In genomic region chr1:135175176-135175575, GRCm38 (mm10) we compare ENCODE assay signal across 29 mouse cellular contexts. TPM values are rescaled to one million over a fixed set of nuclear protein-coding genes. Genes with fewer than 3 reads are reported as not detected.
DNase-seq lines count a peak whose midpoint lies in the region; ATAC-seq and TF ChIP-seq lines count a peak whose summit lies in the region.
"Had no signal": no experiment of that assay in that cellular context is flagged by ENCODE, and none has a peak within 500 bp of the region (broad histone marks: within the 10 kb centered on the region; RNA-seq: fewer than 3 reads in every experiment).

No protein-coding gene starts in this region.

- H3K36me3 ChIP-seq in intestine, embryonic 16.5 days (ENCODE audit: control insufficient read depth, insufficient read depth, low read length) = no peaks in the 10 kb centered on the region
- no peaks in the 10 kb centered on the region for H3K36me3 ChIP-seq in intestine, embryonic 15.5 days
- H3K36me3 ChIP-seq in kidney, embryonic 15.5 days = no peaks in the 10 kb centered on the region
- no peaks in the 10 kb centered on the region for H3K36me3 ChIP-seq in CH12.LX (replicated peaks in 1 of 2; ENCODE audit: control insufficient read depth in 1 of 2, insufficient read depth in 1 of 2, low read length in 1 of 2)
- no peaks in the 10 kb centered on the region for H3K36me3 ChIP-seq in intestine, postnatal 0 days (ENCODE audit: control insufficient read depth, insufficient read depth)
- H3K36me3 ChIP-seq in heart, embryonic 12.5 days = no peaks in the 10 kb centered on the region
- H3K36me3 ChIP-seq: embryonic facial prominence, embryonic 12.5 days; embryonic facial prominence, embryonic 15.5 days; heart, embryonic 15.5 days had no signal

- H3K9me3 ChIP-seq in intestine, embryonic 16.5 days (ENCODE audit: control insufficient read depth, low read length) = 0 out of 2 replicates have a peak, but pooled peaks cover 4% of the 10 kb centered on the region
- no peaks in the 10 kb centered on the region for H3K9me3 ChIP-seq in intestine, embryonic 15.5 days
- no peaks in the 10 kb centered on the region for H3K9me3 ChIP-seq in kidney, embryonic 15.5 days (replicated peaks)
- H3K9me3 ChIP-seq in CH12.LX (replicated peaks; ENCODE audit: low read length) = no peaks in the 10 kb centered on the region
- no peaks in the 10 kb centered on the region for H3K9me3 ChIP-seq in intestine, postnatal 0 days (ENCODE audit: control insufficient read depth)
- no peaks in the 10 kb centered on the region for H3K9me3 ChIP-seq in heart, embryonic 12.5 days (replicated peaks)
- H3K9me3 ChIP-seq: embryonic facial prominence, embryonic 12.5 days; embryonic facial prominence, embryonic 15.5 days; heart, embryonic 15.5 days had no signal

- peaks cover 14% of the 10 kb centered on the region for H3K4me1 ChIP-seq in intestine, embryonic 16.5 days (ENCODE audit: control insufficient read depth, insufficient read depth, low read length)
- H3K4me1 ChIP-seq in intestine, embryonic 15.5 days (replicated peaks) = peaks cover 2% of the 10 kb centered on the region; the same call in 1 of the 2 replicates
- H3K4me1 ChIP-seq in kidney, embryonic 15.5 days = no peaks in the 10 kb centered on the region
- peaks cover 28 to 65% of the 10 kb centered on the region in 2 experiments for H3K4me1 ChIP-seq in CH12.LX (ENCODE audit: control insufficient read depth in 1 of 2, insufficient read depth in 2 of 2)
- peaks cover 9% of the 10 kb centered on the region for H3K4me1 ChIP-seq in intestine, postnatal 0 days (replicated peaks; ENCODE audit: control insufficient read depth, insufficient read depth, low read length)
- H3K4me1 ChIP-seq in heart, embryonic 12.5 days (replicated peaks) = peaks cover 4% of the 10 kb centered on the region
- H3K4me1 ChIP-seq: embryonic facial prominence, embryonic 12.5 days; embryonic facial prominence, embryonic 15.5 days had no signal

- no peak overlapping the region for H3K4me2 ChIP-seq in intestine, embryonic 16.5 days (ENCODE audit: low read depth, low read length)
- no peak overlapping the region for H3K4me2 ChIP-seq in intestine, embryonic 15.5 days (replicated peaks)
- no peak overlapping the region for H3K4me2 ChIP-seq in kidney, embryonic 15.5 days
- H3K4me2 ChIP-seq in CH12.LX (ENCODE audit: insufficient read depth, low read depth, poor library complexity, severe bottlenecking) = no peak overlapping the region
- H3K4me2 ChIP-seq in intestine, postnatal 0 days (replicated peaks; ENCODE audit: low read depth) = no peak overlapping the region
- H3K4me2 ChIP-seq in heart, embryonic 12.5 days = no peak overlapping the region
- H3K4me2 ChIP-seq: embryonic facial prominence, embryonic 12.5 days; embryonic facial prominence, embryonic 15.5 days; heart, embryonic 11.5 days; heart, embryonic 15.5 days; hindbrain, embryonic 14.5 days had no signal

- H3K4me3 ChIP-seq in intestine, embryonic 16.5 days (ENCODE audit: low read length) = no peak overlapping the region
- no peak overlapping the region for H3K4me3 ChIP-seq in intestine, embryonic 15.5 days (replicated peaks)
- H3K4me3 ChIP-seq in kidney, embryonic 15.5 days (replicated peaks) = no peak overlapping the region
- H3K4me3 ChIP-seq in CH12.LX (replicated peaks in 1 of 3; ENCODE audit: low read depth in 2 of 3, low read length in 2 of 3, poor library complexity in 1 of 3) = no peak overlapping the region
- H3K4me3 ChIP-seq in intestine, postnatal 0 days (ENCODE audit: low read depth, low read length) = no peak overlapping the region
- no peak overlapping the region for H3K4me3 ChIP-seq in heart, embryonic 12.5 days
- H3K4me3 ChIP-seq: embryonic facial prominence, embryonic 12.5 days; embryonic facial prominence, embryonic 15.5 days; gastrocnemius, adult 2 months; heart, embryonic 15.5 days had no signal

- H3K79me2 ChIP-seq in CH12.LX (replicated peaks; ENCODE audit: control insufficient read depth, extremely low read depth, insufficient read depth, poor library complexity, severe bottlenecking) = no peaks in the 10 kb centered on the region

- ATAC-seq in intestine, embryonic 16.5 days = no peak
- ATAC-seq in intestine, embryonic 15.5 days = no peak
- ATAC-seq in kidney, embryonic 15.5 days (replicated peaks; ENCODE audit: low FRiP score) = no peak
- ATAC-seq in intestine, postnatal 0 days = no peak
- ATAC-seq in heart, embryonic 12.5 days (ENCODE audit: insufficient number of reproducible peaks, low FRiP score) = no peak
- ATAC-seq: forebrain, embryonic 14.5 days; forebrain, postnatal 0 days; hindbrain, postnatal 0 days had no signal

- peak; percentile 44 to 61 for DNase-seq in kidney, postnatal 25 days
- DNase-seq in CH12.LX (ENCODE audit: extremely low read depth) = no peak
- DNase-seq in heart, postnatal 14 days = no peak
- DNase-seq: adrenal gland, postnatal 10 days; cerebellum, adult 11 months; cerebellum, adult 2 months; cerebellum, adult 9-11 months; cerebellum, postnatal 25 days; forebrain, postnatal 0 days; gastrocnemius, adult 2 months; gastrocnemius, postnatal 14 days; heart, adult 11 months; heart, postnatal 10 days; heart, postnatal 4 days had no signal

- TF ChIP-seq CTCF in CH12.LX (conservative IDR thresholded peaks at IDR 0.05 in 1 of 2, IDR thresholded peaks at IDR 0.05 in 1 of 2; ENCODE audit: low read depth in 2 of 2, low read length in 2 of 2) = no peak
- no peak for TF ChIP-seq CTCF in intestine, postnatal 0 days (IDR thresholded peaks at IDR 0.05; ENCODE audit: low read depth)

- H3K9ac ChIP-seq in intestine, embryonic 16.5 days (ENCODE audit: low read depth, low read length) = no peak overlapping the region
- no peak overlapping the region for H3K9ac ChIP-seq in intestine, embryonic 15.5 days
- no peak overlapping the region for H3K9ac ChIP-seq in kidney, embryonic 15.5 days
- H3K9ac ChIP-seq in CH12.LX (ENCODE audit: insufficient read depth, low read depth) = no peak overlapping the region
- H3K9ac ChIP-seq in intestine, postnatal 0 days (ENCODE audit: low read depth, low read length) = no peak overlapping the region
- H3K9ac ChIP-seq in heart, embryonic 12.5 days = no peak overlapping the region
- H3K9ac ChIP-seq: embryonic facial prominence, embryonic 12.5 days; embryonic facial prominence, embryonic 15.5 days; forebrain, postnatal 0 days; heart, embryonic 15.5 days; hindbrain, embryonic 14.5 days had no signal

- TF ChIP-seq POLR2A in CH12.LX (IDR thresholded peaks at IDR 0.05; ENCODE audit: low read depth, low read length) = no peak

- peak overlapping the region; percentile 52; the same call in 1 of the 2 replicates for H3K27ac ChIP-seq in intestine, embryonic 16.5 days (ENCODE audit: low read length)
- H3K27ac ChIP-seq in intestine, embryonic 15.5 days = no peak overlapping the region
- no peak overlapping the region for H3K27ac ChIP-seq in kidney, embryonic 15.5 days
- no peak overlapping the region for H3K27ac ChIP-seq in CH12.LX (ENCODE audit: insufficient read depth, low read depth)
- peak overlapping the region; percentile 54 for H3K27ac ChIP-seq in intestine, postnatal 0 days (ENCODE audit: low read depth, low read length)
- no peak overlapping the region for H3K27ac ChIP-seq in heart, embryonic 12.5 days (ENCODE audit: poor library complexity, severe bottlenecking)
- H3K27ac ChIP-seq: embryonic facial prominence, embryonic 12.5 days; embryonic facial prominence, embryonic 15.5 days; gastrocnemius, adult 2 months; heart, embryonic 15.5 days; hindbrain, embryonic 14.5 days; hindbrain, postnatal 0 days had no signal

- H3K27me3 ChIP-seq in intestine, embryonic 16.5 days (replicated peaks; ENCODE audit: control insufficient read depth, insufficient read depth, low read length) = no peaks in the 10 kb centered on the region
- H3K27me3 ChIP-seq in intestine, embryonic 15.5 days (replicated peaks) = no peaks in the 10 kb centered on the region
- H3K27me3 ChIP-seq in kidney, embryonic 15.5 days = no peaks in the 10 kb centered on the region
- no peaks in the 10 kb centered on the region for H3K27me3 ChIP-seq in CH12.LX (replicated peaks)
- H3K27me3 ChIP-seq in intestine, postnatal 0 days (replicated peaks; ENCODE audit: control insufficient read depth, insufficient read depth, low read length) = no peaks in the 10 kb centered on the region
- peaks cover 48% of the 10 kb centered on the region for H3K27me3 ChIP-seq in heart, embryonic 12.5 days (replicated peaks)
- H3K27me3 ChIP-seq: embryonic facial prominence, embryonic 12.5 days; embryonic facial prominence, embryonic 15.5 days had no signal

- no peak for TF ChIP-seq EP300 in CH12.LX (IDR thresholded peaks at IDR 0.05; ENCODE audit: low read length)

- WGBS in intestine, embryonic 16.5 days = 76% methylated on average over 3 of the region's 3 CpGs
- WGBS in intestine, embryonic 15.5 days = 72% methylated on average over 3 of the region's 3 CpGs
- 80% methylated on average over 3 of the region's 3 CpGs for WGBS in kidney, embryonic 15.5 days
- 57% methylated on average over 3 of the region's 3 CpGs for WGBS in intestine, postnatal 0 days
- WGBS in heart, embryonic 12.5 days = 75% methylated on average over 3 of the region's 3 CpGs

- no peak for TF ChIP-seq RAD21 in CH12.LX (IDR thresholded peaks at IDR 0.05; ENCODE audit: low read depth, low read length)

- intact Hi-C loops in heart, postnatal 14 days (cut with DNase I) = no loop called here

- in situ Hi-C loops in CH12.LX (cut with MboI; ENCODE audit: low pct_ligation_motif_present, low pct_unique_long_range_greater_than_20kb, low sequenced_read_pairs) = no loop called here

- dilution Hi-C loops in CH12.LX (cut with MboI; ENCODE audit: extremely low pct_ligation_motif_present, extremely low pct_unique_long_range_greater_than_20kb, low sequenced_read_pairs) = no loop called here

RNA-seq across cellular contexts. Expression of gene Gpr37l1, which starts 7.7 kb away (rescaled TPM):
- 0.71 and 0.77 TPM in 2 replicates for polyA plus RNA-seq in intestine, embryonic 16.5 days (2015; fragmentation: Nextera tagmentation; extraction: Ambion mirVana)
- 0.47 and 0.73 TPM in 2 replicates for polyA plus RNA-seq in intestine, embryonic 15.5 days (2015; fragmentation: Nextera tagmentation; extraction: Ambion mirVana)
- polyA plus RNA-seq in kidney, embryonic 15.5 days (2015; fragmentation: Nextera tagmentation; extraction: Ambion mirVana) = 0.09 TPM in 1 of 2 replicates, not detected in the other
- total RNA-seq in CH12.LX (2012; rRNA removed) = not detected in 2 replicates
- not detected in 2 replicates for total RNA-seq in CH12.LX (2014; rRNA removed)
- polyA plus RNA-seq in CH12.LX (2012; ENCODE audit: insufficient read length, low read depth) = not detected in 2 replicates
- polyA plus RNA-seq in intestine, postnatal 0 days (2015; fragmentation: Nextera tagmentation; extraction: Ambion mirVana) = 1.7 and 2.0 TPM in 2 replicates
- not detected in 2 replicates for polyA plus RNA-seq in heart, embryonic 12.5 days (2016; fragmentation: Nextera tagmentation; extraction: Ambion mirVana)
- under 1 TPM; 0.32 to 0.48 TPM for total RNA-seq in heart, postnatal 14 days (2021)
- total RNA-seq: common myeloid progenitor, adult 5-6 weeks had no signal
- polyA plus RNA-seq: embryonic facial prominence, embryonic 12.5 days; embryonic facial prominence, embryonic 15.5 days; forebrain, embryonic 11.5 days; heart, embryonic 11.5 days; heart, embryonic 15.5 days; hindbrain, embryonic 11.5 days had no signal

RNA-seq across cellular contexts. Expression of gene Arl8a, which starts 28.6 kb away (rescaled TPM):
- polyA plus RNA-seq in intestine, embryonic 16.5 days (2015; fragmentation: Nextera tagmentation; extraction: Ambion mirVana) = 21.4 and 56.5 TPM in 2 replicates
- 60.6 TPM in 2 replicates for polyA plus RNA-seq in intestine, embryonic 15.5 days (2015; fragmentation: Nextera tagmentation; extraction: Ambion mirVana)
- 45.3 and 52.3 TPM in 2 replicates for polyA plus RNA-seq in kidney, embryonic 15.5 days (2015; fragmentation: Nextera tagmentation; extraction: Ambion mirVana)
- total RNA-seq in CH12.LX (2012; rRNA removed) (8.5 and 10.9 TPM in 2 replicates), CH12.LX (2014; rRNA removed) (4.2 and 4.7 TPM in 2 replicates)
- polyA plus RNA-seq in CH12.LX (2012; ENCODE audit: insufficient read length, low read depth) = 42.1 and 52.7 TPM in 2 replicates
- polyA plus RNA-seq in intestine, postnatal 0 days (2015; fragmentation: Nextera tagmentation; extraction: Ambion mirVana) = 66.6 and 68.8 TPM in 2 replicates
- 36.4 and 36.6 TPM in 2 replicates for polyA plus RNA-seq in heart, embryonic 12.5 days (2016; fragmentation: Nextera tagmentation; extraction: Ambion mirVana)
- 10 to 100 TPM; 25.7 to 28.0 TPM for total RNA-seq in heart, postnatal 14 days (2021)

RNA-seq across cellular contexts. Expression of gene Ptpn7, which starts 42.7 kb away (rescaled TPM):
- polyA plus RNA-seq in intestine, embryonic 16.5 days (2015; fragmentation: Nextera tagmentation; extraction: Ambion mirVana) = 2.2 and 2.9 TPM in 2 replicates
- 2.0 TPM in 2 replicates for polyA plus RNA-seq in intestine, embryonic 15.5 days (2015; fragmentation: Nextera tagmentation; extraction: Ambion mirVana)
- 1.2 TPM in 2 replicates for polyA plus RNA-seq in kidney, embryonic 15.5 days (2015; fragmentation: Nextera tagmentation; extraction: Ambion mirVana)
- total RNA-seq in CH12.LX (2012; rRNA removed) = 61.4 and 69.7 TPM in 2 replicates
- total RNA-seq in CH12.LX (2014; rRNA removed) = 77.5 and 81.9 TPM in 2 replicates
- 78.7 and 81.9 TPM in 2 replicates for polyA plus RNA-seq in CH12.LX (2012; ENCODE audit: insufficient read length, low read depth)
- polyA plus RNA-seq in intestine, postnatal 0 days (2015; fragmentation: Nextera tagmentation; extraction: Ambion mirVana) = 0.73 and 0.76 TPM in 2 replicates
- polyA plus RNA-seq in heart, embryonic 12.5 days (2016; fragmentation: Nextera tagmentation; extraction: Ambion mirVana) = 1.0 and 1.4 TPM in 2 replicates
- 1 to 10 TPM in 1 of 2 experiments, under 1 TPM in 1; 0.72 to 3.3 TPM for total RNA-seq in heart, postnatal 14 days (2021)

Comparison
In these comparisons a context has a peak if more than half of its experiments do, and no peak if none do; other contexts are left out.
1. H3K27ac ChIP-seq: peak in intestine, embryonic 16.5 days (single experiment) and intestine, postnatal 0 days (single experiment); none in intestine, embryonic 15.5 days (single experiment), kidney, embryonic 15.5 days (single experiment), CH12.LX (single experiment) and heart, embryonic 12.5 days (single experiment).
2. DNase-seq: peak in kidney, postnatal 25 days (2 of 2); none in CH12.LX (single experiment) and heart, postnatal 14 days (0 of 2).
3. RNA of gene Ptpn7, which starts 42.7 kb away (polyA plus RNA-seq): 78.7 to 81.9 TPM in CH12.LX; 2.2 to 2.9 TPM in intestine, embryonic 16.5 days, 2.0 TPM in intestine, embryonic 15.5 days, 1.0 to 1.4 TPM in heart, embryonic 12.5 days, 1.2 TPM in kidney, embryonic 15.5 days and 0.73 to 0.76 TPM in intestine, postnatal 0 days; every median in the first group is over 10 times any median in the second.